Mouse (Mus musculus) heart, adult 2 months (tissue): ENCODE results near the gene Sstr4.

Source experiments
- CTCF ChIP-seq: fragments of 200-600 bp; IDR thresholded peaks from 2 replicates; pipeline ENCODE4 v1.8.1; 2022; ENCODE audit warnings: antibody characterized with exemption, mild to moderate bottlenecking, moderate library complexity
- POLR2A ChIP-seq: fragments of 200-500 bp; IDR thresholded peaks from 2 replicates; pipeline ENCODE4 v1.6.1; 2011; ENCODE audit warnings: mild to moderate bottlenecking, low read depth, low read length, control low read depth; ENCODE audit not compliant: insufficient read depth

GRCm38 (mm10) chr2:148395131-148396051, at the start of gene Sstr4:
- TF ChIP-seq CTCF (peak; percentile 92), POLR2A (peak; percentile 46; the same call in 1 of the 2 replicates)
